Mouse (Mus musculus): ENCODE measurements around the gene Xrcc6.

- TF ChIP-seq CTCF (IDR thresholded peaks at IDR 0.05; ENCODE audit: low read depth) (no peak), EP300 (IDR thresholded peaks at IDR 0.05; ENCODE audit: low read depth) (no peak)
These were observed 2.1 kb upstream of the Xrcc6 start for GRCm38 (mm10) chr15:81985267-81986161.

Measured in liver, embryonic 14.5 days (tissue).